Comparison of ENCODE assay signal across 8 mouse cellular contexts in genomic region chr17:48041351-48042287, GRCm38 (mm10). TPM values are rescaled to one million over a fixed set of nuclear protein-coding genes. Genes with fewer than 3 reads are reported as not detected.
A peak's percentile ranks its signal among the peaks of the same experiment; 100 is the strongest.
DNase-seq lines count a peak whose midpoint lies in the region; ATAC-seq lines count a peak whose summit lies in the region.

No protein-coding gene starts in this region.

- H3K4me2 ChIP-seq in embryonic facial prominence, embryonic 15.5 days (replicated peaks), result peak overlapping the region; percentile 38
- H3K4me2 ChIP-seq in heart, embryonic 16.5 days (ENCODE audit: low read depth, low read length), result peak overlapping the region; percentile 56
- H3K4me2 ChIP-seq in neural tube, embryonic 15.5 days, result peak overlapping the region; percentile 46

- H3K4me3 ChIP-seq in embryonic facial prominence, embryonic 15.5 days (replicated peaks), result peak overlapping the region; percentile 30
- H3K4me3 ChIP-seq in heart, embryonic 16.5 days (ENCODE audit: low read length), result peak overlapping the region; percentile 38
- H3K4me3 ChIP-seq in neural tube, embryonic 15.5 days (replicated peaks), result peak overlapping the region; percentile 4; the same call in 1 of the 2 replicates

- 12% methylated on average over 29 of the region's 29 CpGs for WGBS in embryonic facial prominence, embryonic 15.5 days
- 16% methylated on average over 29 of the region's 29 CpGs for WGBS in heart, embryonic 16.5 days
- WGBS in neural tube, embryonic 15.5 days, result 8% methylated on average over 29 of the region's 29 CpGs

- H3K9me3 ChIP-seq in embryonic facial prominence, embryonic 15.5 days (replicated peaks), result no peaks in the 10 kb centered on the region
- no peaks in the 10 kb centered on the region for H3K9me3 ChIP-seq in heart, embryonic 16.5 days (replicated peaks; ENCODE audit: control insufficient read depth, low read length)
- H3K9me3 ChIP-seq in neural tube, embryonic 15.5 days (replicated peaks), result no peaks in the 10 kb centered on the region

- no peaks in the 10 kb centered on the region; the same call in 1 of the 2 replicates for H3K27me3 ChIP-seq in embryonic facial prominence, embryonic 15.5 days
- no peaks in the 10 kb centered on the region for H3K27me3 ChIP-seq in heart, embryonic 16.5 days (ENCODE audit: control insufficient read depth, insufficient read depth, low read length)
- H3K27me3 ChIP-seq in neural tube, embryonic 15.5 days (replicated peaks), result peaks cover 33% of the 10 kb centered on the region

- no peaks in the 10 kb centered on the region for H3K36me3 ChIP-seq in embryonic facial prominence, embryonic 15.5 days
- H3K36me3 ChIP-seq in heart, embryonic 16.5 days (ENCODE audit: control insufficient read depth, insufficient read depth), result no peaks in the 10 kb centered on the region
- H3K36me3 ChIP-seq in neural tube, embryonic 15.5 days, result no peaks in the 10 kb centered on the region

- H3K27ac ChIP-seq in embryonic facial prominence, embryonic 15.5 days (replicated peaks), result peak overlapping the region; percentile 71
- peak overlapping the region; percentile 58 for H3K27ac ChIP-seq in heart, embryonic 16.5 days (ENCODE audit: low read length)
- H3K27ac ChIP-seq in neural tube, embryonic 15.5 days (replicated peaks), result no peak overlapping the region; the same call in 1 of the 2 replicates

- no peak overlapping the region for H3K9ac ChIP-seq in embryonic facial prominence, embryonic 15.5 days
- peak overlapping the region; percentile 65 for H3K9ac ChIP-seq in heart, embryonic 16.5 days (ENCODE audit: low read length)
- no peak overlapping the region for H3K9ac ChIP-seq in neural tube, embryonic 15.5 days (replicated peaks)

- H3K4me1 ChIP-seq in embryonic facial prominence, embryonic 15.5 days, result peaks cover 23% of the 10 kb centered on the region
- H3K4me1 ChIP-seq in heart, embryonic 16.5 days (ENCODE audit: control insufficient read depth, insufficient read depth, low read length), result peaks cover 16% of the 10 kb centered on the region
- H3K4me1 ChIP-seq in neural tube, embryonic 15.5 days, result peaks cover 19% of the 10 kb centered on the region

- peak; percentile 47 to 64 for DNase-seq in urinary bladder, adult 18-20 months (ENCODE audit: low spot score in 2 of 2)
- DNase-seq in urinary bladder, postnatal 10 days (ENCODE audit: low spot score), result no peak
- peak; percentile 58 for DNase-seq in kidney, postnatal 14 days
- DNase-seq in lung, adult 18-20 months, result peak; percentile 71
- DNase-seq in thymus, postnatal 36 days, result peak; percentile 65 to 68

- ATAC-seq in embryonic facial prominence, embryonic 15.5 days (ENCODE audit: insufficient number of reproducible peaks, low FRiP score, low TSS enrichment, low read depth), result no peak
- peak; percentile 67; the same call in 1 of the 2 replicates for ATAC-seq in heart, embryonic 16.5 days (replicated peaks; ENCODE audit: extremely low read depth, insufficient read depth, low FRiP score)
- peak; percentile 73 for ATAC-seq in neural tube, embryonic 15.5 days (ENCODE audit: low FRiP score)

RNA-seq across cellular contexts. Expression of gene 1700122O11Rik, which starts 3.5 kb away (rescaled TPM):
- not detected in 2 replicates for polyA plus RNA-seq in embryonic facial prominence, embryonic 15.5 days (2015; fragmentation: Nextera tagmentation; extraction: Ambion mirVana)
- polyA plus RNA-seq in heart, embryonic 16.5 days (2015; fragmentation: Nextera tagmentation; extraction: Ambion mirVana), result not detected in 2 replicates
- not detected in 2 replicates for polyA plus RNA-seq in neural tube, embryonic 15.5 days (2015; fragmentation: Nextera tagmentation; extraction: Ambion mirVana)

RNA-seq across cellular contexts. Expression of gene 1700067P10Rik, which starts 47.5 kb away (rescaled TPM):
- polyA plus RNA-seq in embryonic facial prominence, embryonic 15.5 days (2015; fragmentation: Nextera tagmentation; extraction: Ambion mirVana), result not detected in 2 replicates
- not detected in 2 replicates for polyA plus RNA-seq in heart, embryonic 16.5 days (2015; fragmentation: Nextera tagmentation; extraction: Ambion mirVana)
- polyA plus RNA-seq in neural tube, embryonic 15.5 days (2015; fragmentation: Nextera tagmentation; extraction: Ambion mirVana), result not detected in 2 replicates
